Mouse (Mus musculus) thymus, adult 2 months (tissue): ENCODE results near the gene Serpinb6e.

Source experiments
- CTCF ChIP-seq: fragments of 200-500 bp; IDR thresholded peaks from 2 replicates; pipeline ENCODE4 v1.5.1; 2012; ENCODE audit warnings: mild to moderate bottlenecking, control low read depth, low read length, moderate library complexity, borderline replicate concordance; ENCODE audit not compliant: control insufficient read depth, poor library complexity, insufficient read depth; ENCODE audit errors: extremely low read depth
- POLR2A ChIP-seq: fragments of 200-500 bp; IDR thresholded peaks from 2 replicates; pipeline ENCODE4 v1.6.1; 2012; ENCODE audit warnings: mild to moderate bottlenecking, low read length, control low read depth, moderate library complexity; ENCODE audit not compliant: control insufficient read depth, poor library complexity, insufficient read depth; ENCODE audit errors: extremely low read depth

DNA sequence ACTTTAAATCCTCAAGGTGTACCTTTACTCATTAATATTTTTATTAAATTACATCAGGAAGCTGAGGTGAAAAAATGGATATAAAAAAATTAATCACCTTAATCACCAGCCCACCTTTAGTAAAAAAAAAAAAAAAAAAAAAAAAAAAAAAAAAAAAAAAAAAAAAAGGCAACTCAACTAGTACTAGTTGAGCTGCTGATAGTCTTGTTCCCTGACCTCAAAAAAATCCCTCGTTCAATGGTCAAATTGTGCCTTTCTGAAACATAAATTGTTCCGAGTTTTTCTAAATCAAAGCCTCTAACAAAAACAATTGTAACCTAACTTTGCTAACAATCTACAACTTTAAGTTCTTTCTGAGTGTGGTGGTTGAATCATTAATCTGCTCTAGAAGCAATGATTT lies 12.5 kb downstream of the Serpinb6e start:
- TF ChIP-seq POLR2A (no peak), CTCF (no peak)
